Mouse (Mus musculus): ENCODE measurements around the gene Ptcra.
"Not testable (repeated sequence)": the region's sequence is repeated elsewhere in the genome, so short reads cannot be mapped to it uniquely, and the experiment has no call there.

The Ptcra gene

GRCm38 (mm10) chr17:46763544-46763943 is at the start of gene Ptcra:
TSS of gene Ptcra (minus strand) at chr17:46763712.
- no peak for DNase-seq

GRCm38 (mm10) chr17:46812442-46812841 is 48.9 kb upstream of the Ptcra start:
- no peak for DNase-seq

GRCm38 (mm10) chr17:46810672-46811071 is 47.2 kb upstream of the Ptcra start:
- DNase-seq: no peak

- no peak for DNase-seq
Observed at GRCm38 (mm10) chr17:46809131-46809830, 45.8 kb upstream of the Ptcra start.

DNA sequence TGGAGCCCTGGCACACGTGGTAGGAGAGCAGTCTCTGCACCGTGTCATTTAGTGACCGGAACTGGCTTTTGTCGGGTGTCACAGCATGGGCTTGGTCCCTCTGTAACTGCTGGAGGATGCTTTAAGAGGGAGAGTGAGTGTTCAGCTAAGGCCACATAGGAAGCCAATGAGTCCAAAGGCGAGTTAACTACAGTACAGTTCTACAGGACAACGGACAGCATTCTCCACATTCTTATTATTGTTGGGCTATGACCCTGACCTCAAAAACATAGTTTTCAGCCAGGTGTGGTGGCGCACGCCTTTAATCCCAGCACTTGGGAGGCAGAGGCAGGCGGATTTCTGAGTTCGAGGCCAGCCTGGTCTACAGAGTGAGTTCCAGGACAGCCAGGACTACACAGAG is 44.9 kb upstream of the Ptcra start:
- DNase-seq: no peak

DNA sequence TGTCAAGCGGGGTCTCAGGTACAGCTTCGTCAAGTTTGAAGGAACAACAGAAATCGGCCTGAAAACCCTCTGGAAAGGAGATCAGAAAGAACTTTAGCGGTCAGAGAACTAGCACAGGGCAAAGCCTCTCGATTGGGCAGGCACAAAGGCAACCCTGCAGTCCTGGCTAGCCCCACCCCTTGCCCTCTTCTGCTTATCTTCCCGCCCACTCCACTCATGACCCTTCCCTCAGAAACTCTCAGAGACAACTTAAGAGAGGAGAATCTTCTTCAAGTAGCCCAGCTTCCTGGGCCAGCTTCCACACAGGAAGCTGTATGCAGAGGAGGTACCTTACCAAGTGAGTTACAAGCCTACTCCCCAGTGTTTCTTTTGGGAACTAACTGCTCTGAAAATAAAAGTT is 38.2 kb upstream of the Ptcra start:
- no peak for DNase-seq

- no peak for DNase-seq
Observed at GRCm38 (mm10) chr17:46799680-46800079, 36.2 kb upstream of the Ptcra start.

DNA sequence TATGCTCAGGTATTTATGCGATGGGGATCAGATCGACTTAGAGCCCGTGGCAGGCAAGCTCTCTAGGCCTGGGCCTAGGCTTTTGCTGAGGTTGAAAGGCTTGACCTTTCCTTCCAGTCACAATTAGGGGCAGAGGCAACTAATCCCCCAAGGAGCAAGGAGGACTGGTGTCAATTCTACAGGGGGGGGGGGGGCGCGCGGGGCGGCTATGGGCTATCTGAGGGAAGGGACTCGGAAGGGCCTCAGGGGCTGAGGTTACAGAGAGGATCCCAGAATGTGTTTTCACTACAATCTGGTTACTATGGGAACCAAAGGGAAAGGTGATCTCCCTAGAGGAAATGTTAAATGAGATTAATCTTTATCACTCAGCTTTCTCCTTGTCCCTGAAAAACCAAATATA is 33.9 kb upstream of the Ptcra start:
- no peak for DNase-seq

- no peak for DNase-seq
Observed at GRCm38 (mm10) chr17:46796743-46797142, 33.2 kb upstream of the Ptcra start.

DNA sequence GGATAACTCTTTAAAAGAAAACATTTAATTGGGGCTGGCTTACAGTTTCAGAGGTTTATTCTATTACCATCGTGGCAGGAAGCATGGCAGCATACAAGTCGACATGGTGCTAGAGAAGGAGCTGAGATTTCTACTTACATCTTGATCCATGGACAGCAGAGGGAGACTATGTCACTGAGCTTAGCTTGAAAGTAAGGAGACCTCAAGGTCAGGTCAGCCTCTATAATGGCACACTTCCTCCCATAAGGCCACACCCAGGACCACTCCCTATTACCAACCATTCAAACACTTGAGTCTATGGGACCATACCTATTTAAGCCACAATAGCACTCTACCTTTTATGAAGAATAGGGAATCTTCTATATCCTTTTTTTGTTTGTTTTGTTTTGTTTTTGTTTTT is 29.5 kb upstream of the Ptcra start:
- no peak for DNase-seq

DNA sequence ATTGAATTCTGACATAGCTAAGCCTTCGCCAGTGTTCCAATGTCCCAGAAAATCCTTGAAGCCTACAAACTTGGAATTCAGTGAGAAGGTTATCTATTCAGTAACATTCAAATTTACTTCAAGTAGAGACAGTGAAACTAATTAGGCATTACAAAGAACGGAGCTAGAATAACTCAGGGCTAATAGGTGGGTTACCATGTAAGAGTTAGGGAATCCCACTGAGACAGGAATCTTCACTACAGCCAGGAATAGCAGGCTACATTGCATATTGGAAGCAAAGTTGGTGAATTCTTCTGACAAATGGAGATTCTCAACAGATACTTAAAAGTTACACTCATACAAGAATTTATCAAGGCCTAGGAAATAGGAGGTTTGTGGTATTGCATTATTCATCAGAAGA is 24.5 kb upstream of the Ptcra start:
- DNase-seq: not testable (repeated sequence)

DNA sequence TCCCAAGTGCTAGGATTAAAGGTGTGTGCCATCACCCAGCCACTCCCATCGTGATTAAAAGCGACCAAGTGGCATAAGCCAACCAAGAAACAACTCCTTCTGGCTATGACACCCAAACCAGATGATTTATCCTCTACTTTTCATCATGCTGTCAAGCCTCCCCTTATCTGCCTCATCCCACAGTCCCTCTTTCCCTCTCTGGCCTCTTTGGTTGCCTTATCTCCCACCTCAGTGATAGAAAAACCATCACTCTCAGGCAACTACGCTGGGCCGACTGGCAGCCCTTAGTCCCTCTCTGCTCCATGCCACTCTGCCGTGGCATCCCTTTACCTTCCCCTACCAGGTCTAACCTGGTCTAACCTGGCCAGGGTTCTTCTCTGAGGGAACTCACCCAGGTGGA is 23.4 kb upstream of the Ptcra start:
- peak; percentile 40 for DNase-seq

- DNase-seq: no peak
Observed at GRCm38 (mm10) chr17:46783222-46783565, 19.7 kb upstream of the Ptcra start.

DNA sequence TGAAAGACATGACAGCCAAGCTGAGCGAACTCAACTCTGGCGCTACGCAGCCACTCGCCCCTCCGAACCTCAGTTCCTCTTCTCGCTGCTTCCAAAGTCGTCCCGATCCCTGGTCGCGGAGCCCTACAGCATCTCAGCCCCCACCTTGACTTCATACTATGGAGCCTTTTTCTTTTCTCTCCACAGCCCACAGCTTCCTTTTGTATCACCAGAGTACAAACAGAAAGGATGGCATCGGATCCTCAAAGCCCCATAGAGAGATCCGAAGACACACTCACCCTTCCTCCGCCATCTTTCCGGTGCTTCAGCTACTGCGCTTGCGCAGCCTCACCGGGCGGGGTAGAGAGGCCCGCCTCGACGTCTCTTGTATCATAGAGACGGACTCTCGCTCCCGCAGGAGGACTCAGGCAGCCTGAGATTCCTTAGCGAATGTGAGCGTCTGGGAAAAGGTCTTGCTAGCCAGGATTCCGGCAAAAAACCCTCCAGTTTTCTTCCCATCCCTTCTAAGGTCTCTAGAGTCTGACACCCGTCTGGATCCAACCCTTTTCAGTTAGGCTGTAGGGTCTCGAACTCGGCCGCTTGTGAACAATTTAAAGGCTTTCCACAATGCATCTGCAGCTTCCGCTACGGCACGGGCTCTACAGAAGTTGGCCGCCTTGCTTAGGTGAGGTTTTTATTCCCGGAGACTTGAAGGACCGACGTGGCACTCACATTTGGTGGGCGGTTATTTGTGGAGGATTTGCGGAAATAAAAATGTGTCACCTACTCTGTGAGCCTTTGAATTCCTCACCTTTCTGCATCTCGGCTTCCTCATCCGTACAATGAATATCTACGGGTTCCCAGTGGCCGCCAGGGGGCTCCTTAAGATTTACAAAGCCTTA is 19.1 kb upstream of the Ptcra start, which contains the start of gene Rpl7l1:
Gene Rpl7l1 (minus strand): TSS at position 332 of the 881 bp plus-strand sequence.
- peak; percentile 95 for DNase-seq

GRCm38 (mm10) chr17:46781876-46782275 is 18.4 kb upstream of the Ptcra start:
- DNase-seq: no peak

GRCm38 (mm10) chr17:46776087-46776486 is 12.6 kb upstream of the Ptcra start:
- DNase-seq: no peak

DNA sequence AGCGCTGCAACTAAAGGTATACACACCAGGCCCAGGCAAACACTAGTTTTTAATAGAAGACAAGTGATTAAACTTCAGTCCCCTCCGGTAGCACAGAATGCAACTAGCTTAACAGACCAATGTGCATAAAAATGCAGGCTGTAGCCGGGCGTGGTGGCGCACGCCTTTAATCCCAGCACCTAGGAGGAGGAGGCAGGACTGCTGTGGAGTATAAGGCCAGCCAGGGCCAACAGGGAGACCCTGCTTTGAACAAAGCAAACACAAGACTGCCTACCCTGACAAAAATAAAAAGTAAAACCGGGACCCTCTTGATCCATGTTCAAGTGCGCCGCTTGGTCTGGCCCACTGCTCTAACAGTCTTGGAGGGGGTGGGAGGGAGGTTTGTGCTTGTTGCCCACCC is 11.6 kb upstream of the Ptcra start:
- DNase-seq: no peak

GRCm38 (mm10) chr17:46774131-46774472 is 10.6 kb upstream of the Ptcra start:
- no peak for DNase-seq

- peak; percentile 25 for DNase-seq
Observed at GRCm38 (mm10) chr17:46773278-46774130, 10.0 kb upstream of the Ptcra start.

DNA sequence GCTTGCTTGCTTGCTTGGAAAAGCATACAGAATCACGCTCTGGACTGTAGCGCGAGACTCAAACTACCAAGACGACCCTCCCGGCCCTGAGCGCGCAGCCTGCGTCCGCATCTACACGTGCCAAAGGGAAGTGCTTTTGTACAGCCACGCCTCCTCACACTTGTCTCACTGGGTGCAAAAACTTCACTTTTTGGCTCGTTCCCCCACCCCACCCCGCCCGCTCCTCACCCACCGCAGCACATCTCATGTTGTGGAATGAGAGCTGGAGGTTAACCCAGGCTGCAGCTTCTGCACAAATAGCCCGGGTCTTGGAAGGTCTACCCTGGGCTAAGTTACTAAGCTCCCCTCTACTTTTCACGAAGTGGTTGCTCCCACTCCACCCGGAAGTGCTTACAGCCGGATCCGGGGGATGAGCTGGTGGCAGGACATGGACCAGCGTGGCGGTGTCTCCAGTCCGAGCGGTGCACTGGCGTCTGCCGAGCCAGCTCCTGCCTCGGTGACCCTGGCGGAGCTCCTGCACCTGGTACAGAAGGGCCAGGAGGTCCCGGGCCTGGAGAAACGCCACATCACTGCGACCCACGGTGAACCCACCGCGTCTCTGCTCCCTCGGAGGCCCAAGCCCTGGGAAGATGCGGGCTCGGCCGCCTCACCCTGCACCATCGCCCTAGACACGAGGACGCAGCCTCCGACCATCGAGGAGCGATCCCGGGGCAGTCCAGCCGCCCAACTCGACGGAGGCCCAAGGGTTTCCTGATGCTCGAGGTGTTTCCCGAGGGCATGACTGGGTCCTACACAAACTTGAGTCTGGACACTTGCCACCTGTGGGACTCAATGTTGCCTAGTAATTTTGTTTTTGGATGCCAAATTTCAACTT is 9.1 kb upstream of the Ptcra start, which contains the start of gene 2310039H08Rik:
Gene 2310039H08Rik (plus strand): TSS at position 232 of the 874 bp plus-strand sequence.
- DNase-seq: peak; percentile 83

- no peak for DNase-seq
Observed at GRCm38 (mm10) chr17:46772038-46772403, 8.5 kb upstream of the Ptcra start.

- no peak for DNase-seq
Observed at GRCm38 (mm10) chr17:46771616-46772015, 8.1 kb upstream of the Ptcra start.

Data from liver (tissue).